10 mouse cellular contexts compared by ENCODE assay signal in genomic region chr5:104052956-104053355, GRCm38 (mm10). TPM values are rescaled to one million over a fixed set of nuclear protein-coding genes. Genes with fewer than 3 reads are reported as not detected.
DNase-seq lines count a peak whose midpoint lies in the region; ATAC-seq and TF ChIP-seq lines count a peak whose summit lies in the region.
"Had no signal": no experiment of that assay in that cellular context is flagged by ENCODE, and none has a peak within 500 bp of the region (broad histone marks: within the 10 kb centered on the region; RNA-seq: fewer than 3 reads in every experiment).

No protein-coding gene starts in this region.

- no peaks in the 10 kb centered on the region for H3K9me3 ChIP-seq in intestine, postnatal 0 days (ENCODE audit: control insufficient read depth)
- no peaks in the 10 kb centered on the region for H3K9me3 ChIP-seq in intestine, embryonic 15.5 days
- no peaks in the 10 kb centered on the region for H3K9me3 ChIP-seq in G1E (replicated peaks)
- H3K9me3 ChIP-seq: limb, embryonic 12.5 days had no signal

- DNase-seq in G1E (ENCODE audit: low spot score), result peak; percentile 18
- DNase-seq in MN1 (ENCODE audit: low spot score), result no peak
- DNase-seq in right cerebral cortex, postnatal 36 days (ENCODE audit: low spot score in 2 of 2), result no peak
- no peak for DNase-seq in adrenal gland, postnatal 10 days

- ATAC-seq in intestine, postnatal 0 days, result no peak
- no peak for ATAC-seq in intestine, embryonic 15.5 days
- ATAC-seq in G1E (ENCODE audit: extremely low read depth, insufficient number of reproducible peaks, low FRiP score, poor library complexity, severe bottlenecking), result no peak
- peak; percentile 96 for ATAC-seq in granulocyte monocyte progenitor cell, adult 5-6 weeks (replicated peaks; ENCODE audit: poor library complexity, severe bottlenecking)
- peak; percentile 81 for ATAC-seq in neutrophil, adult 5-6 weeks (ENCODE audit: extremely low read depth, insufficient number of reproducible peaks, low FRiP score, poor library complexity, severe bottlenecking)

- H3K4me2 ChIP-seq in intestine, postnatal 0 days (replicated peaks; ENCODE audit: low read depth), result no peak overlapping the region
- H3K4me2 ChIP-seq in intestine, embryonic 15.5 days (replicated peaks), result no peak overlapping the region
- H3K4me2 ChIP-seq: limb, embryonic 12.5 days had no signal

- no peak overlapping the region for H3K9ac ChIP-seq in intestine, postnatal 0 days (ENCODE audit: low read depth, low read length)
- no peak overlapping the region for H3K9ac ChIP-seq in intestine, embryonic 15.5 days
- H3K9ac ChIP-seq: limb, embryonic 12.5 days had no signal

- H3K36me3 ChIP-seq in intestine, postnatal 0 days (ENCODE audit: control insufficient read depth, insufficient read depth), result peaks cover 30% of the 10 kb centered on the region
- H3K36me3 ChIP-seq in intestine, embryonic 15.5 days, result 0 out of 2 replicates have a peak, but pooled peaks cover 4% of the 10 kb centered on the region
- peaks cover 74% of the 10 kb centered on the region for H3K36me3 ChIP-seq in G1E (replicated peaks)

- H3K27ac ChIP-seq in intestine, postnatal 0 days (ENCODE audit: low read depth, low read length), result no peak overlapping the region
- no peak overlapping the region for H3K27ac ChIP-seq in intestine, embryonic 15.5 days
- H3K27ac ChIP-seq: limb, embryonic 12.5 days had no signal

- H3K4me1 ChIP-seq in intestine, postnatal 0 days (replicated peaks; ENCODE audit: control insufficient read depth, insufficient read depth, low read length), result no peaks in the 10 kb centered on the region
- no peaks in the 10 kb centered on the region; the same call in 1 of the 2 replicates for H3K4me1 ChIP-seq in intestine, embryonic 15.5 days (replicated peaks)
- peaks cover 57% of the 10 kb centered on the region for H3K4me1 ChIP-seq in G1E (ENCODE audit: insufficient read depth, low read depth, low read length)

- H3K27me3 ChIP-seq in intestine, postnatal 0 days (replicated peaks; ENCODE audit: control insufficient read depth, insufficient read depth, low read length), result no peaks in the 10 kb centered on the region
- no peaks in the 10 kb centered on the region for H3K27me3 ChIP-seq in intestine, embryonic 15.5 days (replicated peaks)
- H3K27me3 ChIP-seq in G1E (ENCODE audit: insufficient read depth, low read length), result no peaks in the 10 kb centered on the region
- H3K27me3 ChIP-seq: limb, embryonic 12.5 days had no signal

- peak; percentile 66 for TF ChIP-seq CTCF in intestine, postnatal 0 days (IDR thresholded peaks at IDR 0.05; ENCODE audit: low read depth)
- TF ChIP-seq CTCF in G1E (IDR thresholded peaks at IDR 0.05; ENCODE audit: low read depth, low read length), result peak; percentile 22; the same call in 1 of the 2 replicates

- H3K4me3 ChIP-seq in intestine, postnatal 0 days (ENCODE audit: low read depth, low read length), result no peak overlapping the region
- no peak overlapping the region for H3K4me3 ChIP-seq in intestine, embryonic 15.5 days (replicated peaks)
- H3K4me3 ChIP-seq in G1E (ENCODE audit: low read depth, low read length), result no peak overlapping the region
- H3K4me3 ChIP-seq: limb, embryonic 12.5 days had no signal

- WGBS in intestine, postnatal 0 days, result 60% methylated on average over 8 of the region's 8 CpGs
- WGBS in intestine, embryonic 15.5 days, result 64% methylated on average over 8 of the region's 8 CpGs

RNA-seq across cellular contexts. Expression of gene Nudt9, which starts 6.8 kb away (rescaled TPM):
- polyA plus RNA-seq in intestine, postnatal 0 days (2015; fragmentation: Nextera tagmentation; extraction: Ambion mirVana), result 81.1 and 82.0 TPM in 2 replicates
- polyA plus RNA-seq in intestine, embryonic 15.5 days (2015; fragmentation: Nextera tagmentation; extraction: Ambion mirVana), result 61.7 and 63.6 TPM in 2 replicates
- total RNA-seq in G1E (2014; fragmentation: Nextera tagmentation) (61.9 and 65.6 TPM in 2 replicates), G1E (2017) (66.7 and 71.6 TPM in 2 replicates)
- 116 and 139 TPM in 2 replicates for polyA plus RNA-seq in G1E (2012)
- total RNA-seq in granulocyte monocyte progenitor cell, adult 5-6 weeks (2014; fragmentation: Nextera tagmentation), result 21.3 and 32.5 TPM in 2 replicates
- total RNA-seq in granulocyte monocyte progenitor cell, adult 5-6 weeks (2017), result 37.4 and 43.8 TPM in 2 replicates
- 29.7 and 32.3 TPM in 2 replicates for total RNA-seq in neutrophil, adult 5-6 weeks (2017)
- 10 to 100 TPM; 52.0 to 53.2 TPM for total RNA-seq in adrenal gland, postnatal 10 days (2021)

RNA-seq across cellular contexts. Expression of gene Gm17660, which starts 24.5 kb away (rescaled TPM):
- polyA plus RNA-seq in intestine, postnatal 0 days (2015; fragmentation: Nextera tagmentation; extraction: Ambion mirVana), result 1.1 and 1.5 TPM in 2 replicates
- not detected in 2 replicates for polyA plus RNA-seq in intestine, embryonic 15.5 days (2015; fragmentation: Nextera tagmentation; extraction: Ambion mirVana)
- not detected in 2 replicates for total RNA-seq in G1E (2014; fragmentation: Nextera tagmentation)
- total RNA-seq in G1E (2017), result not detected in 2 replicates
- polyA plus RNA-seq in G1E (2012), result not detected in 2 replicates
- not detected in 2 replicates for total RNA-seq in granulocyte monocyte progenitor cell, adult 5-6 weeks (2014; fragmentation: Nextera tagmentation)
- total RNA-seq in granulocyte monocyte progenitor cell, adult 5-6 weeks (2017), result not detected in 2 replicates
- not detected in 2 replicates for total RNA-seq in neutrophil, adult 5-6 weeks (2017)
- total RNA-seq in adrenal gland, postnatal 10 days (2021), result not detected
- polyA plus RNA-seq: limb, embryonic 12.5 days; stomach, embryonic 14.5 days had no signal

RNA-seq across cellular contexts. Expression of gene Hsd17b11, which starts 31.2 kb away (rescaled TPM):
- polyA plus RNA-seq in intestine, postnatal 0 days (2015; fragmentation: Nextera tagmentation; extraction: Ambion mirVana), result 48.7 and 55.3 TPM in 2 replicates
- polyA plus RNA-seq in intestine, embryonic 15.5 days (2015; fragmentation: Nextera tagmentation; extraction: Ambion mirVana), result 8.2 and 8.4 TPM in 2 replicates
- total RNA-seq in G1E (2014; fragmentation: Nextera tagmentation) (9.2 and 11.7 TPM in 2 replicates), G1E (2017) (9.0 and 9.5 TPM in 2 replicates)
- polyA plus RNA-seq in G1E (2012), result 0.47 and 0.82 TPM in 2 replicates
- total RNA-seq in granulocyte monocyte progenitor cell, adult 5-6 weeks (2014; fragmentation: Nextera tagmentation), result 63.1 and 79.0 TPM in 2 replicates
- 79.8 and 93.7 TPM in 2 replicates for total RNA-seq in granulocyte monocyte progenitor cell, adult 5-6 weeks (2017)
- total RNA-seq in neutrophil, adult 5-6 weeks (2017), result 90.4 and 105 TPM in 2 replicates
- 10 to 100 TPM; 58.6 to 77.1 TPM for total RNA-seq in adrenal gland, postnatal 10 days (2021)

Comparison
In these comparisons a context has a peak if more than half of its experiments do, and no peak if none do; other contexts are left out.
1. ATAC-seq: peak in granulocyte monocyte progenitor cell, adult 5-6 weeks (single experiment) and neutrophil, adult 5-6 weeks (single experiment); none in intestine, postnatal 0 days (single experiment), intestine, embryonic 15.5 days (single experiment) and G1E (single experiment).